Mouse (Mus musculus): ENCODE measurements at regions not wholly inside any gene's neighbourhood (a gene's known extent, or its start where the extent isn't known, plus 50 kb on each side); places are given as distances from the start of the nearest gene placed in this dataset.

GRCm38 (mm10) chr2:179103114-179103513 lies 339.1 kb upstream of the Cdh4 start:
- WGBS, result 92% methylated on average over 1 of the region's 1 CpGs
- no peaks in the 10 kb centered on the region for H3K9me3 ChIP-seq

GRCm38 (mm10) chr2:179112951-179113350 lies 329.3 kb upstream of the Cdh4 start:
- no peak overlapping the region for H3K4me3 ChIP-seq
- H3K36me3 ChIP-seq (replicated peaks), result no peaks in the 10 kb centered on the region
- peaks cover 28% of the 10 kb centered on the region for H3K27me3 ChIP-seq (ENCODE audit: poor library complexity, severe bottlenecking)
- no peak overlapping the region for H3K27ac ChIP-seq
- DNase-seq (ENCODE audit: extremely low spot score, low spot score), result no peak
- 68% methylated on average over 5 of the region's 5 CpGs for WGBS
- H3K9me3 ChIP-seq, result no peaks in the 10 kb centered on the region
- H3K4me1 ChIP-seq, result peaks cover 12% of the 10 kb centered on the region

More at GRCm38 (mm10) chr2:179103114-179103513, 339.1 kb upstream of the Cdh4 start:
- no peaks in the 10 kb centered on the region for H3K36me3 ChIP-seq (replicated peaks)
- no peak for DNase-seq (ENCODE audit: extremely low spot score, low spot score)
- no peak overlapping the region for H3K27ac ChIP-seq
- peaks cover 11% of the 10 kb centered on the region; the same call in 1 of the 2 replicates for H3K4me1 ChIP-seq
- no peak overlapping the region for H3K4me3 ChIP-seq
- H3K27me3 ChIP-seq (ENCODE audit: poor library complexity, severe bottlenecking), result no peaks in the 10 kb centered on the region

- no peak overlapping the region for H3K27ac ChIP-seq
- no peak for DNase-seq (ENCODE audit: extremely low spot score, low spot score)
- 86% methylated on average over 3 of the region's 3 CpGs for WGBS
- H3K4me1 ChIP-seq, result no peaks in the 10 kb centered on the region
- H3K9me3 ChIP-seq, result no peaks in the 10 kb centered on the region
- H3K27me3 ChIP-seq (ENCODE audit: poor library complexity, severe bottlenecking), result no peaks in the 10 kb centered on the region
- H3K36me3 ChIP-seq (replicated peaks), result no peaks in the 10 kb centered on the region
- no peak overlapping the region for H3K4me3 ChIP-seq
Measured at GRCm38 (mm10) chr2:179128018-179128417, 314.2 kb upstream of the Cdh4 start.

DNA sequence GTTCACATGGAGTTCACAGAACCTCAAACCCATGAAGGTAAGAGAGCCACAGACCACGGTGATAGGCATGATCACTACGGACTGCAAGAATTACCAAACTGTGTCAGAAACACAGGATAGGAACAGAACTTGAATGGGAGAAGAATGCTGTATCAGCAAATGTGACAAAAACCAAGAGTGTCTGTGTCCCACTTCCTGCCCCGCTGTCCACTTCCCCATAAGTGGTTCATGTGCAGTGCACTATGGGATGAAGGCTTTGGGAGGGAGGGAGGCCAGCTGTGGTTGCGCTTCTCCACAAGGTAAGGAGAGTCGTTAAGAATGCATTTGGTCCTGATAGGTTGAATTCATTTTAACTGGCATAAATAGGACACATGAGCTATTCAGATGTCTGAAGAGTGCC lies 313.8 kb upstream of the Cdh4 start:
- H3K27me3 ChIP-seq (ENCODE audit: poor library complexity, severe bottlenecking), result no peaks in the 10 kb centered on the region
- 91% methylated on average over 5 of the region's 5 CpGs for WGBS
- no peaks in the 10 kb centered on the region for H3K36me3 ChIP-seq (replicated peaks)
- no peaks in the 10 kb centered on the region for H3K4me1 ChIP-seq
- no peaks in the 10 kb centered on the region for H3K9me3 ChIP-seq
- no peak for DNase-seq (ENCODE audit: extremely low spot score, low spot score)
- no peak overlapping the region for H3K4me3 ChIP-seq
- no peak overlapping the region for H3K27ac ChIP-seq

DNA sequence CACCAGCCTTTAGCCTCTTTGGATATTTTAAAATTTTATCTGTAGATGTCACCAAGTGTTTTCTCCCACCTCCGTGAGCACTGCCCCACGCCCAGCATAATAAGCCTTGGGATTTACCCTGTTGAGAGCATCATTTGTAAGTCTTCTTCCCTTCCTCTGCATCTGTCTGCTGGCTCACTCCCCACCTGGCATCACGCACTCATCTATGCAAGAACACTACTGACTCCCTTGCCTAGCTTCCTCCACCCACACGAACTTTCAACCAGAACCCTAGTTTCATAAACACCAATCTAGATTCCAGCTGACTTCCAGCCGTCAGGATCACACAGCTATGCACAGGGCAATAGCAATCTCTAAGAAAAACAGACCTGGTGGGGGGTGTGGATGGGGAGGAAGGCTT lies 311.2 kb upstream of the Cdh4 start:
- no peak overlapping the region for H3K27ac ChIP-seq
- no peaks in the 10 kb centered on the region for H3K9me3 ChIP-seq
- no peaks in the 10 kb centered on the region for H3K36me3 ChIP-seq (replicated peaks)
- no peaks in the 10 kb centered on the region for H3K27me3 ChIP-seq (ENCODE audit: poor library complexity, severe bottlenecking)
- no peaks in the 10 kb centered on the region for H3K4me1 ChIP-seq
- WGBS, result 82% methylated on average over 5 of the region's 5 CpGs
- H3K4me3 ChIP-seq, result no peak overlapping the region
- DNase-seq (ENCODE audit: extremely low spot score, low spot score), result no peak

DNA sequence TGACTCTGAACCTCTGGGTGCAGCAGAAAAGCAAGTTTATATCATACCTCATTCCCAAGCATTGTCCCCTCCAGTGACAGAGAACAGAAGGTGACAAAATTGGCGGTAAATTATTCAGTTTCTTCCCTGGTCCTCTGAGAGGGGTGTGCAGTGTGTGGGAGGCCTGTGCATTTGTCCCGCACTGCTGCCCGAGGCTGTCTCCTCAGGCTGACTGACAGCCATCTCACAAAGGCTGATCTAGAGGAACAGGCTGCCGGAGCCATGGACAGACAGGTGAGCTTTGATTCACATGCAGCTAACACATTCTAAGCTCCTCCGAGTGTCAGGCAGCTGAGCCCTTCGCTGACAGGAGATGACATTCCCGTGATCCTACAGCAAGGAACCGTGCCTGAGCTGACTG lies 299.9 kb upstream of the Cdh4 start:
- no peak overlapping the region for H3K4me3 ChIP-seq
- no peaks in the 10 kb centered on the region for H3K36me3 ChIP-seq (replicated peaks)
- H3K27ac ChIP-seq, result no peak overlapping the region
- H3K4me1 ChIP-seq, result peaks cover 10% of the 10 kb centered on the region; the same call in 1 of the 2 replicates
- no peak for DNase-seq (ENCODE audit: extremely low spot score, low spot score)
- H3K27me3 ChIP-seq (ENCODE audit: poor library complexity, severe bottlenecking), result no peaks in the 10 kb centered on the region
- WGBS, result 84% methylated on average over 8 of the region's 8 CpGs
- no peaks in the 10 kb centered on the region for H3K9me3 ChIP-seq

DNA sequence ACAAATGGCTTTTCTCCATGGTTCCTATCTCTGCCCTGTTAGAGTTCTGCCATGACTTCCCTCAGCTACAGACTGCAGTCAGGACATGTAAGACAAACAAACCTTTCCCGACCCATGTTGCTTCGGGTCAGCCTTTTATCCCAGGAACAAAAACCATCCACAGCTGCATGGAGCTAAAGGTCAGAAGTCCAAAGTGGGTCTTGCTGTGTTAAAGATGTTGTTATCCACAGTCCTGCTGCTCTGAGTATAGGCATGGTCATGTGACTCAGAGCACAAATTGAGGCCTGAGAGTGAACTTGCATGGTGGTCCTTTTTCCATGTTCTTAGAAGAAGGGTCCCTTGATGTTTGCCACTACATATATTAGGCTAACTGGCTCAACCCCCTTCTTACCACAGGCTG lies 296.5 kb upstream of the Cdh4 start:
- no peak for DNase-seq (ENCODE audit: extremely low spot score, low spot score)
- H3K4me1 ChIP-seq, result peaks cover 21% of the 10 kb centered on the region
- no peak overlapping the region for H3K4me3 ChIP-seq
- H3K9me3 ChIP-seq, result no peaks in the 10 kb centered on the region
- no peak overlapping the region for H3K27ac ChIP-seq
- H3K36me3 ChIP-seq (replicated peaks), result no peaks in the 10 kb centered on the region
- 56% methylated on average over 2 of the region's 2 CpGs for WGBS
- no peaks in the 10 kb centered on the region for H3K27me3 ChIP-seq (ENCODE audit: poor library complexity, severe bottlenecking)

DNA sequence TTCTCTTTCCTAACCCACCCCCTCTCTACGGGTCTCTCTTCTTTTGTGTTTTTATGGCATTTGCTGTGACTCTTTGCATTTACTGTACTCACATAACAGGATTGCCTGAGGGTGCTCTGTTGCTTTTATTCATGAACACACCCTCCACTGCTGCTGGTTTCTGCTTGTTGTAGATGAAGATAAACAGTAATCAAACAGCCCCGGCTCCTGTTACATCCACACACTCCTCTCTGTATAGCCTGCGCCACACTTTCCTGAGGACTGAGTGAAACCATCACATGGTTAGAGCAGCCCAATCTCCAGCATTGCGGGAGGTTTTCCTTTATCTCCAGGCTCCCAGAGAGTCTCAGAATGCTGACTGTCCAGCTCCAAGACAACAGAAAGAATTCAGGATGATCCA lies 296.0 kb upstream of the Cdh4 start:
- H3K27ac ChIP-seq, result no peak overlapping the region
- peaks cover 21% of the 10 kb centered on the region for H3K4me1 ChIP-seq
- DNase-seq (ENCODE audit: extremely low spot score, low spot score), result no peak
- 80% methylated on average over 4 of the region's 4 CpGs for WGBS
- H3K27me3 ChIP-seq (ENCODE audit: poor library complexity, severe bottlenecking), result no peaks in the 10 kb centered on the region
- H3K4me3 ChIP-seq, result no peak overlapping the region
- no peaks in the 10 kb centered on the region for H3K9me3 ChIP-seq
- no peaks in the 10 kb centered on the region for H3K36me3 ChIP-seq (replicated peaks)

GRCm38 (mm10) chr2:179148194-179148593 lies 294.0 kb upstream of the Cdh4 start:
- Histone ChIP-seq H3K4me3 (no peak overlapping the region), H3K4me1 (peaks cover 21% of the 10 kb centered on the region), H3K27me3 (ENCODE audit: poor library complexity, severe bottlenecking) (no peaks in the 10 kb centered on the region), H3K27ac (no peak overlapping the region), H3K36me3 (replicated peaks) (no peaks in the 10 kb centered on the region), H3K9me3 (no peaks in the 10 kb centered on the region)
- no peak for DNase-seq (ENCODE audit: extremely low spot score, low spot score)
- 46% methylated on average over 5 of the region's 5 CpGs for WGBS

DNA sequence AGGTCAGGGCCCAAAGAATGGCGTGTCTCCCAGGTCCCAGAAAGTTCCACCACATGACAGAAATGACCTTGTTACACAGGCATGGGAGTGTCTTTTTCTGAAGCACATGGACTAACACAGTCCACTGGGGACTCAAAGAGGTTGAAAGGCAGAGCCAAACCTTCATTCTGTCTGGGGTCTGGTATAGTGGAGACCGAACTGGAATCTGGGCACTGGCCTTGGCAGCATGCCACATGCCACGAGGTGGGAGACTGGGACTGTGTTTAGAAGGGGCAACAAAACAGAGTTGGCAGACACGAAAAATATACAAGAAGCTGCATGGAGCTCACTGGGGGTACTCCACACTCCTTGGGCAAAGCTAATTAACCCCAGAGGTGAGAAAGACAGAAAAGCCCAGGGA lies 293.6 kb upstream of the Cdh4 start:
- no peak overlapping the region for H3K4me3 ChIP-seq
- DNase-seq (ENCODE audit: extremely low spot score, low spot score), result no peak
- WGBS, result 76% methylated on average over 4 of the region's 4 CpGs
- no peaks in the 10 kb centered on the region for H3K9me3 ChIP-seq
- no peak overlapping the region for H3K27ac ChIP-seq
- peaks cover 21% of the 10 kb centered on the region for H3K4me1 ChIP-seq
- no peaks in the 10 kb centered on the region for H3K36me3 ChIP-seq (replicated peaks)
- H3K27me3 ChIP-seq (ENCODE audit: poor library complexity, severe bottlenecking), result no peaks in the 10 kb centered on the region

DNA sequence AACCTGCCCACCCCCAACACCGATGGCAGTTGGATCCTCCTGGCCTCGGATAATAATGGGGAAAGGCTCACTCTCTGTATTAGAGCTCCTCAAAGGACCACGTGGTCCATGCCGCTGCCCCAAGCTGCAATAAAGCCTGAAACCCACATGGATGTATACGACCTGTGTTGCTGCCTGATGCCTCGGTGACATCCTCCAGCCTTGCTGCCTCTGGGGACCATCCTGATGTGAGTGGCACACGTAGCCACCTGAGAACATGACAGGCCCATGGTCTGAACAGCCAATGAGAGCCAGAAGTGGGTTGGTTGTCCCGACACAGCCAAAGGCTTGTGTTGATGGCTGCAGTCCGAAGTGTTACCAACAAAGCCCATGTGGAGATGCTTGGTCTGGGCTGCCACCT lies 283.4 kb upstream of the Cdh4 start:
- no peaks in the 10 kb centered on the region for H3K36me3 ChIP-seq (replicated peaks)
- H3K9me3 ChIP-seq, result no peaks in the 10 kb centered on the region
- no peak overlapping the region for H3K4me3 ChIP-seq
- 90% methylated on average over 9 of the region's 9 CpGs for WGBS
- no peak overlapping the region for H3K27ac ChIP-seq
- H3K27me3 ChIP-seq (ENCODE audit: poor library complexity, severe bottlenecking), result no peaks in the 10 kb centered on the region
- no peaks in the 10 kb centered on the region for H3K4me1 ChIP-seq
- DNase-seq (ENCODE audit: extremely low spot score, low spot score), result no peak

DNA sequence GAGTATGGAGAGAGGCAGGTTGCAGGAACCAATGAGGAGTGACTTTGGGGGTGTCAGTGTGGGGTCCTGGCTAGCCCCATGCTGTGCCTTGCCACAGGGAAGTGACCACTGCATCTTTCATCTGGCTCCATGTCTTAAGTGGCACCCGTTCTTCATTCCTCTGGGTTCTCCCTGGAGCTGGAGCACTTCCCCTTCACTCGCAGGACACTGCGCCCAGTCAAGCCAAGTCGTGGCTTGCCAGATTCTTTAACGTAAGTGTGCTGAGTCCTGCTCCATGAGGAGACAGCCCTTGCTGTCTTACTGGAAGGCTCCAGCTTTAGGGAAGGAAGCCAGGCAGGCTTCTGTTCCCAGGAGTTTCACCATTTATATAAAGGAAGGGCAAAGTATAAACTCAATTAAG lies 279.1 kb upstream of the Cdh4 start:
- no peaks in the 10 kb centered on the region for H3K9me3 ChIP-seq
- no peak overlapping the region for H3K4me3 ChIP-seq
- no peaks in the 10 kb centered on the region for H3K27me3 ChIP-seq (ENCODE audit: poor library complexity, severe bottlenecking)
- no peak overlapping the region for H3K27ac ChIP-seq
- 87% methylated on average over 5 of the region's 5 CpGs for WGBS
- DNase-seq (ENCODE audit: extremely low spot score, low spot score), result no peak
- no peaks in the 10 kb centered on the region for H3K36me3 ChIP-seq (replicated peaks)
- H3K4me1 ChIP-seq, result no peaks in the 10 kb centered on the region

- Histone ChIP-seq H3K4me3 (no peak overlapping the region), H3K36me3 (replicated peaks) (no peaks in the 10 kb centered on the region), H3K27ac (no peak overlapping the region), H3K4me1 (peaks cover 15% of the 10 kb centered on the region; the same call in 1 of the 2 replicates), H3K9me3 (no peaks in the 10 kb centered on the region), H3K27me3 (ENCODE audit: poor library complexity, severe bottlenecking) (no peaks in the 10 kb centered on the region)
- DNase-seq (ENCODE audit: extremely low spot score, low spot score), result no peak
- 66% methylated on average over 6 of the region's 6 CpGs for WGBS
Measured at GRCm38 (mm10) chr2:179170157-179170556, 272.1 kb upstream of the Cdh4 start.

GRCm38 (mm10) chr2:179170608-179171007 lies 271.6 kb upstream of the Cdh4 start:
- Histone ChIP-seq H3K4me3 (no peak overlapping the region), H3K27me3 (ENCODE audit: poor library complexity, severe bottlenecking) (no peaks in the 10 kb centered on the region), H3K36me3 (replicated peaks) (no peaks in the 10 kb centered on the region), H3K9me3 (no peaks in the 10 kb centered on the region), H3K27ac (no peak overlapping the region), H3K4me1 (peaks cover 15% of the 10 kb centered on the region; the same call in 1 of the 2 replicates)
- DNase-seq (ENCODE audit: extremely low spot score, low spot score), result no peak
- 64% methylated on average over 3 of the region's 3 CpGs for WGBS
